Mouse (Mus musculus): ENCODE measurements around the gene Crnkl1.

DNA sequence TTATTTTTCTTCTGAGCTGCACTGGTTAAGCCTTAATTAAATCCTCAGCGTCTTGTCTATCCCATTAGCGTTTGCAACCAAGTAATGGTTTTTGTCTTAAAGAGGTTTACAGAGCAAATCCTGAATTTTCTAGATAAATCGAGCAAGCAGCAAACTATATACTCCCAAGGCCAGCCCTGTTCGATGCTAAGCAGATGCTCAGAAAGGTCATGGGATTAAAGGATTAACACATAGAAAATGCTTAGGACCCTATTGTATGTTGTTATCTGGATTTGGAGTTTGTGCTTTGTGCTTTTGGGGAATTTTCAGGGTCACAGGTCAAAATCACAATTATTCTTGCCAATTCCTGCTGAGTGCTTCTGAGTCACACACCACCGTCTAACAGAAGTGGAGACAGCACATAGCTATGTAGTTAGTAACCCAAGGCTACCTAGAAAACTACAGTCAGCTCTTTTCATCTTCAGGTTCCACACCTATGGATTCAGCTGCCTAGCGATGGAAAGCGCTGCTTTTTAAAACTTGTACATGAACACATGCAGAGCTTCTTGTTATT, 13.7 kb upstream of the Crnkl1 start:
- no peak for TF ChIP-seq CTCF (IDR thresholded peaks at IDR 0.05; ENCODE audit: low read depth, low read length)
- TF ChIP-seq POLR2A (IDR thresholded peaks at IDR 0.05; ENCODE audit: insufficient read depth, low read length): no peak
- TF ChIP-seq EP300 (IDR thresholded peaks at IDR 0.05; ENCODE audit: insufficient read depth, low read depth, low read length): no peak

Measured in ES-Bruce4 (cell line).